Mouse (Mus musculus) cerebellum, adult (tissue): ENCODE results near the gene Espnl.

Experiments
- ATAC-seq: cut with Nextera tagmentation; 2 replicates; pipeline ENCODE4 v1.9.2; 2017; ENCODE audit warnings: mild to moderate bottlenecking, moderate library complexity, mixed read lengths; ENCODE audit not compliant: insufficient number of reproducible peaks, low FRiP score, low TSS enrichment

The Espnl gene

GRCm38 (mm10) chr1:91370055-91370454, 48.2 kb downstream of the Espnl start:
- ATAC-seq: no peak

GRCm38 (mm10) chr1:91373414-91373835, 51.5 kb downstream of the Espnl start:
- ATAC-seq: no peak

- 0 out of 2 replicates have a peak, but pooled peaks have one; percentile 61 for ATAC-seq
These were observed 58.7 kb downstream of the Espnl start for GRCm38 (mm10) chr1:91380453-91381090.

GRCm38 (mm10) chr1:91381091-91381471, 59.2 kb downstream of the Espnl start:
- ATAC-seq: no peak

- no peak for ATAC-seq
These were observed 68.5 kb downstream of the Espnl start for GRCm38 (mm10) chr1:91390369-91390768.

GRCm38 (mm10) chr1:91397927-91398259, 76.0 kb downstream of the Espnl start:
- ATAC-seq: no peak
